In genomic region chr2:26486264-26486810, GRCm38 (mm10) we compare ENCODE assay signal across 8 mouse cellular contexts. TPM values are rescaled to one million over a fixed set of nuclear protein-coding genes. Genes with fewer than 3 reads are reported as not detected.
A peak's percentile ranks its signal among the peaks of the same experiment; 100 is the strongest.
DNase-seq lines count a peak whose midpoint lies in the region; ATAC-seq and TF ChIP-seq lines count a peak whose summit lies in the region.
"Had no signal": no experiment of that assay in that cellular context is flagged by ENCODE, and none has a peak within 500 bp of the region (broad histone marks: within the 10 kb centered on the region; RNA-seq: fewer than 3 reads in every experiment).

No protein-coding gene starts in this region.

- H3K4me2 ChIP-seq in forebrain, embryonic 15.5 days (replicated peaks): peak overlapping the region; percentile 26
- H3K4me2 ChIP-seq in limb, embryonic 13.5 days (replicated peaks): peak overlapping the region; percentile 37
- H3K4me2 ChIP-seq in stomach, embryonic 16.5 days (ENCODE audit: low read depth, low read length): no peak overlapping the region

- peaks cover 91% of the 10 kb centered on the region for H3K4me1 ChIP-seq in forebrain, embryonic 15.5 days
- peaks cover 85% of the 10 kb centered on the region for H3K4me1 ChIP-seq in limb, embryonic 13.5 days
- peaks cover 91% of the 10 kb centered on the region for H3K4me1 ChIP-seq in stomach, embryonic 16.5 days (ENCODE audit: control insufficient read depth, insufficient read depth, low read length)

- 6% methylated on average over 5 of the region's 5 CpGs for WGBS in forebrain, embryonic 15.5 days
- WGBS in limb, embryonic 13.5 days: 19% methylated on average over 5 of the region's 5 CpGs
- WGBS in stomach, embryonic 16.5 days: 40% methylated on average over 5 of the region's 5 CpGs

- H3K36me3 ChIP-seq in forebrain, embryonic 15.5 days: 0 out of 2 replicates have a peak, but pooled peaks cover 3% of the 10 kb centered on the region
- peaks cover 29% of the 10 kb centered on the region for H3K36me3 ChIP-seq in limb, embryonic 13.5 days
- peaks cover 4% of the 10 kb centered on the region; the same call in 1 of the 2 replicates for H3K36me3 ChIP-seq in stomach, embryonic 16.5 days (ENCODE audit: control insufficient read depth, insufficient read depth, low read length)

- peak overlapping the region; percentile 8; the same call in 1 of the 2 replicates for H3K9ac ChIP-seq in forebrain, embryonic 15.5 days (replicated peaks)
- peak overlapping the region; percentile 40; the same call in 1 of the 2 replicates for H3K9ac ChIP-seq in limb, embryonic 13.5 days
- H3K9ac ChIP-seq in stomach, embryonic 16.5 days (ENCODE audit: low read length): peak overlapping the region; percentile 19; the same call in 1 of the 2 replicates

- no peak for TF ChIP-seq CTCF in left cerebral cortex, adult 2 months (IDR thresholded peaks at IDR 0.05)

- H3K4me3 ChIP-seq in left cerebral cortex, adult 2 months: no peak overlapping the region
- no peak overlapping the region for H3K4me3 ChIP-seq in forebrain, embryonic 15.5 days
- no peak overlapping the region for H3K4me3 ChIP-seq in limb, embryonic 13.5 days
- no peak overlapping the region for H3K4me3 ChIP-seq in stomach, embryonic 16.5 days (replicated peaks; ENCODE audit: low read length)

- H3K27me3 ChIP-seq in forebrain, embryonic 15.5 days: no peaks in the 10 kb centered on the region
- H3K27me3 ChIP-seq in limb, embryonic 13.5 days: no peaks in the 10 kb centered on the region
- no peaks in the 10 kb centered on the region for H3K27me3 ChIP-seq in stomach, embryonic 16.5 days (ENCODE audit: control insufficient read depth, insufficient read depth, low read length)
- H3K27me3 ChIP-seq: Patski had no signal

- H3K9me3 ChIP-seq in forebrain, embryonic 15.5 days: no peaks in the 10 kb centered on the region
- no peaks in the 10 kb centered on the region for H3K9me3 ChIP-seq in limb, embryonic 13.5 days
- H3K9me3 ChIP-seq in stomach, embryonic 16.5 days (replicated peaks; ENCODE audit: control insufficient read depth, low read length): no peaks in the 10 kb centered on the region

- no peak for DNase-seq in left cerebral cortex, adult 2 months (ENCODE audit: extremely low spot score in 1 of 2, low spot score in 2 of 2)
- no peak for DNase-seq in left cerebral cortex, adult 9 months (ENCODE audit: low spot score in 2 of 2)
- no peak for DNase-seq in ovary, postnatal 10 days (ENCODE audit: low spot score)
- no peak for DNase-seq in spleen, postnatal 10 days (ENCODE audit: low spot score in 2 of 2)

- intact Hi-C loops in left cerebral cortex, adult 2 months (cut with DNase I): no loop called here

- ATAC-seq in forebrain, embryonic 15.5 days (replicated peaks): 0 out of 2 replicates have a peak, but pooled peaks have one; percentile 0
- no peak for ATAC-seq in limb, embryonic 13.5 days (ENCODE audit: low FRiP score, low read depth)
- ATAC-seq in stomach, embryonic 16.5 days (ENCODE audit: insufficient read depth, low FRiP score): no peak
- ATAC-seq: Patski had no signal

- peak overlapping the region; percentile 57 for H3K27ac ChIP-seq in left cerebral cortex, adult 2 months
- peak overlapping the region; percentile 93 for H3K27ac ChIP-seq in forebrain, embryonic 15.5 days (replicated peaks)
- peak overlapping the region; percentile 79; the same call in 1 of the 2 replicates for H3K27ac ChIP-seq in limb, embryonic 13.5 days
- H3K27ac ChIP-seq in stomach, embryonic 16.5 days (ENCODE audit: low read length): peak overlapping the region; percentile 35; the same call in 1 of the 2 replicates

RNA-seq across cellular contexts. Expression of gene Notch1, which starts 30.1 kb away (rescaled TPM):
- 10 to 100 TPM; 23.8 to 23.9 TPM for total RNA-seq in left cerebral cortex, adult 2 months (2021)
- polyA plus RNA-seq in forebrain, embryonic 15.5 days (2015; fragmentation: Nextera tagmentation; extraction: Ambion mirVana): 22.6 and 26.1 TPM in 2 replicates
- polyA plus RNA-seq in limb, embryonic 13.5 days (2015; fragmentation: Nextera tagmentation; extraction: Ambion mirVana): 13.7 and 15.5 TPM in 2 replicates
- polyA plus RNA-seq in stomach, embryonic 16.5 days (2015; fragmentation: Nextera tagmentation; extraction: Ambion mirVana): 14.1 and 15.4 TPM in 2 replicates

RNA-seq across cellular contexts. Expression of gene Sec16a, which starts 41.3 kb away (rescaled TPM):
- total RNA-seq in left cerebral cortex, adult 2 months (2021): 10 to 100 TPM; 50.6 to 50.9 TPM
- polyA plus RNA-seq in forebrain, embryonic 15.5 days (2015; fragmentation: Nextera tagmentation; extraction: Ambion mirVana): 18.3 and 19.8 TPM in 2 replicates
- polyA plus RNA-seq in limb, embryonic 13.5 days (2015; fragmentation: Nextera tagmentation; extraction: Ambion mirVana): 24.9 and 28.1 TPM in 2 replicates
- 28.2 and 31.5 TPM in 2 replicates for polyA plus RNA-seq in stomach, embryonic 16.5 days (2015; fragmentation: Nextera tagmentation; extraction: Ambion mirVana)

Comparison
In these comparisons a context has a peak if more than half of its experiments do, and no peak if none do; other contexts are left out.
1. H3K27ac ChIP-seq: peak in every context shown above with its lines; median percentile 93 in forebrain, embryonic 15.5 days; 79 in limb, embryonic 13.5 days; 57 in left cerebral cortex, adult 2 months; 35 in stomach, embryonic 16.5 days.